Mouse (Mus musculus): ENCODE measurements around the gene Rpl7a. TPM values are rescaled to one million over a fixed set of nuclear protein-coding genes. Genes with fewer than 3 reads are reported as not detected.

The Rpl7a gene
- total RNA-seq (2023) = 100 to 1,000 TPM; 653 to 734 TPM

GRCm38 (mm10) chr2:26910124-26910993, at the start of gene Rpl7a, which contains the start of gene Med22:
Gene Rpl7a, plus strand, starts transcription at chr2:26910764.
Gene Med22, minus strand, starts transcription at chr2:26910677.

GRCm38 (mm10) chr2:26864879-26865278, 45.7 kb upstream of the Rpl7a start, which contains the start of gene Abo:
Gene Abo, minus strand, starts transcription at chr2:26864979.

DNA sequence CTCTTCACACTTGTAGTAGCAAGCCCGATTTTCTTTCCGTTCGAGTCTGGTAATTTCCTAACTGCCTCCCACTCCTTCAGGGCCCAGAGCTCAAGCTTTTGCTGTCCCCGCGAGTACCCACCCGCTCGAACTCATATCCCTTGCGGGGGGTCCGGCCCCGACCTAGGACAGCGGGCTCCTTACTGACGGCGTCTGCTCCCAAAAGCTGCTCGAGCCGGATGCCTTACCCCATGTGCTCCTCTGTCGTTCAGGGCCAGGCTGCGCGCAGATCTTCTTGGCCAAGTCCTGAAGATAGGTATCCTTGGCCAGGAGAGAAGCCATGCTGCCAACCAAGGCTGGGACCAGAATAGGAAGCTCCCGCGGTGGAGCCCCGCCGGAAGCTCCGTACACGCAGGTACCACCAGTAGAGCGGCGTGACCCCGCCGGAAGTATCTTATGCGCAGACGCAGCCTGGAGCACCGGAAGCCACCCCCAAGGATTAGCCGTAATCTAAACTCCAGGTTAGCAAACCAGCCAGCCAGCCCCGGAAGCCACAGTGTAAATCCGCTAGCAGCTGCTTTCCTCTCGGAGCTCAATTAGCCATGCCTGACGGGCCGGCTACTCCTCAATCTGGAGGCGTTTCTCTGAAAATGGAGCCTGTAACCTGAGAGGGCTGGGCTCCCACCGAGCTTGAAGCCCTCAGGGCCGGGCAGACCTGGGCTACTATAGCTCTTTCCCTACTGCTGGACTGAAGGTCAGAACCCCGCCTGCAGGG, 7.9 kb upstream of the Rpl7a start, which contains the start of gene Surf6:
TSS of gene Surf6 (minus strand) at position 413 of the 754 bp plus-strand sequence.

DNA sequence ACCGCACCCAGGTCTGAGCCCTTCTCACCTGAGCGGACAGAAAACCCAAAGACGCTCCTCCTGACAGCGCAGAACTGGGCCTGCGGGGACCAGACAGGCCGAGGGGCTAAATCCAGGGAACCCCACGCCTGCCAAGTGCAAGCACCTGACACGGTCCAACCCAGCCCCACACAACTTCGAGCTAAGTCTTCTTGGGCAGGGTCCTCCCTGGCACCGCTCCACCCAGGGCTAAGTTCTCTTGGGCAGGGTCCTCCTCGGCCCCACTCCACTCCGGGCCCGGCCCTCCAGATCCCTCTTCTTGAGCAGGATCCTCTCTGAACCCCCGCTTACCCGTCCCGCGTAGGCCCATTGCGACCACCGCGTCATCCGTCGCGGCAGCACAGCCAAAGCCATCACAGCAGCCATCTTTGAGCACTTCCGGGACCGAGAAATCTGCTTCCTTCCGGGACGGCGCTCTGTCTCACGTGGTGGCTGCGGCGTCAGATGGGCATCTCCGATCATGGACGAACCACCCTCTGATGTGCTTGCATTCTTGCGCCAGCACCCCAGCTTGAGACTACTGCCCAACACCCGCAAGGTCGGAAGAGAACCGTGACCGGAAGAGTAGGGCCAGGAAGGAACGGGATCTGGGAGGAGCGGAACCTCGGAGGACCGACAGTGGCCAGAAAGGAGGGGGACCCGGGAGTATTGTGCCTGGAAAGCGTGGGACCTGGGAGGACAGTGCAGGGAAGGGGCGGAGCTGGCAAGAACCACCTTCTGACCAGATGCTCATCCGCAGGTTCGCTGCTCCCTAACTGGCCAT, 5.6 kb downstream of the Rpl7a start, which contains the start of the genes Surf2 and Surf1:
TSS of gene Surf2 (plus strand) at position 441 of the 802 bp plus-strand sequence.
TSS of gene Surf1 (minus strand) at position 604 of the 802 bp plus-strand sequence.

DNA sequence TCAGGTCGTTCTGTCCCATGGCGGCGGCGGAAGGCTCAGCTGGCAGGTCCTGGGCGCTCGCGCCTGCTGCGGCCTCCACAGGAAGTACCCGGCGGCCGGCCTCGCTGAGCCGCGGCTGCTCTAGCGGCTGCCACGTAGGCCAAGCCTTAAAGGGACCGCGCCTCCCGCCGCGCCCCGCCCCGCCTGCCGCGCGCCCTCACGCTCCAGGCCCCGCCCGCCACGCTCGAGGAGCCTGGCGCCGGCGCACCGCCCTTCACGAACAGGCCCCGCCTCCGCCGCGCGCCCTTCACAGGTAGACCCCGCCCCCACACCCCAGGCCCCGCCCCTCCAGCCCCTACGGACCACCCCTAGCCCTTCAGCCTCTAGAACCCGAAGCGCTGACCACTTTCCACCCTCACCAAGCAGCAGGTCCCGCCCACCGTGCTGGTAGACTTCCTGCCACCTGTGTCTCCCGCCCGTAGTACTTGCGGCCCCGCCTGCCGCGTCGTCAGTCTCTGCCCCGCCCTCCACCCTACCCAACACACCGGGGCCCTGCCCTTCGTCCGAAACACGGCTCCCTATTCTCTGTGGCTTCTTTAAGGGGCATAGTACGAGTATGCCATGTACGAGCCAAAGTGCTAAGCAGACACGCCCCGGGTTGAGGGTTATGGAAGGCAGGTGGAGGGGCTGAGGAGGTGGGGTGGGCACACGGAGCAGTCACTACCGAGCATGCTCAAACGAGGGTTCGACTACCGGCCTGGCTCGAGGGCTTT, 22.9 kb downstream of the Rpl7a start, which contains the start of the genes Surf4 and Stkld1:
TSS of gene Surf4 (minus strand) at position 625 of the 752 bp plus-strand sequence.
TSS of gene Stkld1 (plus strand) at position 744 of the 752 bp plus-strand sequence.

Other genes starting within 250 kb of the Rpl7a start
- not detected for gene Lcn4, start 239.5 kb upstream of the Rpl7a start, total RNA-seq (2023)
- gene Abo, start 45.8 kb upstream of the Rpl7a start, total RNA-seq (2023) = not detected
- 10 to 100 TPM; 21.6 to 25.0 TPM for gene Surf6, start 7.9 kb upstream of the Rpl7a start, total RNA-seq (2023)
- 10 to 100 TPM; 17.8 to 19.7 TPM for gene Med22, start 87 bp upstream of the Rpl7a start, total RNA-seq (2023)
- gene Surf2, start 5.6 kb downstream of the Rpl7a start, total RNA-seq (2023) = 10 to 100 TPM; 26.4 to 27.1 TPM
- gene Surf1, start 5.8 kb downstream of the Rpl7a start, total RNA-seq (2023) = 10 to 100 TPM; 65.0 to 66.3 TPM
- 100 to 1,000 TPM; 120 to 132 TPM for gene Surf4, start 23.2 kb downstream of the Rpl7a start, total RNA-seq (2023)
- under 1 TPM in 1 of 2 experiments, not detected in 1; 0.49 TPM for gene Stkld1, start 23.3 kb downstream of the Rpl7a start, total RNA-seq (2023)
- 10 to 100 TPM; 36.9 to 41.3 TPM for gene Rexo4, start 53.6 kb downstream of the Rpl7a start, total RNA-seq (2023)
- gene Adamts13, start 62.7 kb downstream of the Rpl7a start, total RNA-seq (2023) = under 1 TPM in 1 of 2 experiments, not detected in 1; 0.15 TPM
- 10 to 100 TPM; 21.0 to 22.0 TPM for gene Cacfd1, start 99.2 kb downstream of the Rpl7a start, total RNA-seq (2023)
- gene Slc2a6, start 117.2 kb downstream of the Rpl7a start, total RNA-seq (2023) = 100 to 1,000 TPM; 128 to 134 TPM
- gene Mymk, start 161.4 kb downstream of the Rpl7a start, total RNA-seq (2023) = not detected
- under 1 TPM in 1 of 2 experiments, not detected in 1; 0.13 TPM for gene Adamtsl2, start 168.6 kb downstream of the Rpl7a start, total RNA-seq (2023)
- gene Fam163b, start 231.7 kb downstream of the Rpl7a start, total RNA-seq (2023) = not detected

All from monocyte, adult 59 days (primary cell).